Mouse (Mus musculus): ENCODE measurements around the gene Ndufv3.

- TF ChIP-seq EP300 (IDR thresholded peaks at IDR 0.05; ENCODE audit: low read depth in 1 of 2, low read length in 2 of 2) (no peak), ETS1 (IDR thresholded peaks at IDR 0.05; ENCODE audit: low read depth, low read length) (no peak), CTCF (IDR thresholded peaks at IDR 0.05 in 2 of 3, conservative IDR thresholded peaks at IDR 0.05 in 1 of 3; ENCODE audit: control insufficient read depth in 1 of 3, insufficient read depth in 1 of 3, low read depth in 2 of 3, low read length in 3 of 3, poor library complexity in 1 of 3, severe bottlenecking in 1 of 3) (no peak), POLR2A (IDR thresholded peaks at IDR 0.05; ENCODE audit: control insufficient read depth in 1 of 2, insufficient read depth in 1 of 2, low read depth in 1 of 2, low read length in 2 of 2, poor library complexity in 1 of 2) (no peak), ZKSCAN1 (IDR thresholded peaks at IDR 0.05; ENCODE audit: low read depth, low read length) (no peak), JUND (IDR thresholded peaks at IDR 0.05; ENCODE audit: low read depth, low read length) (no peak), USF1 (IDR thresholded peaks at IDR 0.05; ENCODE audit: low read depth, low read length) (no peak)
These were observed 21.0 kb downstream of the Ndufv3 start for GRCm38 (mm10) chr17:31540809-31541459.

Measured in MEL (cell line).